Mouse (Mus musculus): ENCODE results near the gene 9530003J23Rik. TPM values are rescaled to one million over a fixed set of nuclear protein-coding genes. Genes with fewer than 3 reads are reported as not detected.
"Not testable (repeated sequence)": the region's sequence is repeated elsewhere in the genome, so short reads cannot be mapped to it uniquely, and the experiment has no call there.

Gene 9530003J23Rik
- total RNA-seq, 2 experiments from 2014 or later = not detected

DNA sequence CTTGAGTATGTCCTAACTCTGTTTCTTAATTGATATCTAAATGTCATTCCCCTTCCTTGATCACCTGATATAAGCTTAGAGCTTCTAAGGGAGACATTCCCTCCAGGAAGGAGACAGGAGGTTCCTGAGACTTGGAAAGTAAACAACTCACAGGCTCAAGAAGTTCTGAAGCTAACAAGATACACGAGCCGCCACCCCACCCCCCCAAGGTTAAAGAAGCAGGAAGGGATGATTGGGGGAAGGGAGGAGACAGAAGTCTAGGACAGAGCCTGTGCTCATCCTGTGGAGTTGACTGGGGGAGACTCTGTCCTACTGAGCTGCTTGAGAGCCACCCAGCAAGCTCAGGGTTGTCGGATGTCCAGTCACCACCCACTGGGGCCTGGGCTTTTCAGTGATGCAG lies 12.5 kb downstream of the 9530003J23Rik start:
- DNase-seq (ENCODE audit: low spot score in 2 of 2) = no peak

DNA sequence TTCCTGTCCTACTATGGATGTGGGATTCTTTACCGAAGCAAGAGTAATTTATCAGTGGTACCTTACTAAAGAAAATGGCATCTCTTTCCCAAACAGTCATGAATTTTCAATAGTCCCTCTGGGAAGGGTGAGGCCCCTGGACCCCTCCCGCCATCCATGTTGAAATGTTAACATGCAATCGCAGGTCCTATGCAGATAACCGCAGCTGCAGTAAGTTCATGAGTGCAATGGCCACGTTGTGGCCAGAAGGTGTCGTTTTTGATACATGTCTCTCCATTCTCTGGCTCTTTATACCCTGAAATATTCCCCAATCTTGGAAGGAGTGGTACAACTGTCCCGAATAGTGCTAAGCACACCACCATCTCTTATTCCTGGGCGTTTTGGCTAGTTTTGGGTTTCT lies 13.4 kb downstream of the 9530003J23Rik start:
- no peak for DNase-seq (ENCODE audit: low spot score in 2 of 2)

DNA sequence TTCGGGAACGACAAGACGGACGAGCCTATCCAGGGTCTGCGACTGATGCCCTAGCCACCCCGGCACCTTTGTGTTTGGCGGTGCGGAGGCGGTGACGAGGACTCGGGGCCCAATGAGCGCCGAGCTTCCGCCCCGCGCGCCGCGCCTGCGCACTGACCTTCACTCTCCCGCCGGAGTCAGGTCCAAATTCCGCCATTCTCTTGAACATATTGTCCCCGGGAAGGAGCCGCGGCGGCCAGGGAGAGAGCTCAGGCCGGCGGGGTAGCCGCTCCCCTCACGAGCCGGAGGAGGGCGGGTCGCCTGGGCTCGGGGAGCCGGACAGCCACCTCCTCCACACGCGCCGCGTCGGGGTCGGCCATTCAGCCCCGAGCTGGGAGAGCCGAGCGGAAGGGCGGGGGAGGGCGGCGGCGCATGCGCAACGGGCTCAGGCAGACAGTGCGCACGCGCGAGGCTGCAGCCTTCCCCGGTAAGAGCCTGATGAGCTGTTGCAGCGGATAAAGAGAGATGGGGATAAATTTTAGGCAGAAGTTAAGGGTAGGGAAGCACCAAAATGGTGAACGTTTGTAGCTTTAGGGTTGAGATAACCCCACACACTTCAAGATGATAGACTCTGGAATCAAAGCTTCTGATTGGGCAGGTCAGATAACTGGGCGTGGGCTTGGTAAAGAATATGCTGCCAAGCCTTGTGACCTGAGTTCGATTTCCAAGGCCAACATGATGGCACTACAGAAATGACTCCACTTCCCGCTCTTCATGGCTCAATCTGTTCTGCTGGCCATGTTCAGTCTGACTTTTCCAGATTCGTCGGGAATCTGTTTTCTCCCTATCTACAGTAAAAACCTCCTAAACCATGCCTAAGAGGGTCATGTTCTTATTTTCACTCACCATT lies 14.2 kb downstream of the 9530003J23Rik start, which contains the start of gene Yeats4:
Yeats4 (minus strand) TSS at position 406 of the 889 bp plus-strand sequence.
- peak; percentile 96 to 98 for DNase-seq (ENCODE audit: low spot score in 2 of 2)

DNA sequence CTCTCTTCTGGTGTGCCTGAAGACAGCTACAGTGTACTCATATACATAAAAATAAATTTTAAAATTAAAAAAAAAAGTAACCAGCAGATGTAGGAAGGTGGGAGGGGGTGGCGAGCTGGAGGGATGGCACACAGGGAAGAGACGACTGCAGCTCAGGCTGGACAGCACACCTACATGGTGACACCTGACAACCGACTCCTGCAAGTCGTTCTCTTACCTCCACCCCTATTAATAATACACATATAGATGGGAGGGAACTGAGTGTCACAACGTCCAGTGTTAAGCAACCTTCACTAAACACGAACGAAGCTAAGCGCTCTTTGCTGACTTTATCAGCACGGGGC lies 14.8 kb downstream of the 9530003J23Rik start:
- DNase-seq (ENCODE audit: low spot score in 2 of 2) = no peak

DNA sequence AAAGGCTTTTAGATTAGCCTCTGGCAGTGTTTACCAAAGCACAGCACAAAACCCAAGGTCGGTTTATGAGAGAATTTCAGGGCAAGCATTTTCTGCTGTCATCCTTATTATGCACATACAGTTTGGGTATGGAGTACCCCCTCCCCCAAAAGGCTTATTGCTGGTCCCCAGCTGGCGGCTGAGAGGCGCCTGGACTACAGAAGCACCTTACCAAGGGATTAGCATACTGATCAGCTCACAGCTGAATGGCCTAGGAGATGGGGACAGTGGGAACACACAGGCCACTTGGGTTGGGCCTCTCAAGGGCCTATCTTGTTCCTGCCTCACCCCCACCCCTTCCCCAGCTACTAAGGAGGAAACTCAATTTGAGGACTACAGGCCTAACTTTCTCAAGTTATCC lies 15.7 kb downstream of the 9530003J23Rik start:
- DNase-seq (ENCODE audit: low spot score in 2 of 2) = no peak

DNA sequence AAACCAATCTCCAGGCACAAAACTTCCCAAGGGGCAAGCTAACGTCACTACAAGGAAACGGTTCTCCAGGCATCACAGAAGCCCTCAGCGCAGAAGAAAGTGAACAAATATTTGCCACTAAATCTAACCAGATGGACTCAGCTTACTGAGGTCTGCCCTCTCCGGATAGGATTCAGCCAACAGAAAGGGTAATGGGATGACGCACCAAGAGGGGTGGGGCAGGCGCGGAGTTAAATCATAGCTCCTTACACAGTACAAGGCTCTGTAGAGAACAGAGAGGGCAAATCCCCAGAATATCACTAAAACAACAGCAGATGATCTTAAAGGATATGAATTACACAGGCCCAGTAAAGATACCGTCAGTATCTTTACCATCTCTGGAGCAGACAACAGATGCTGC lies 20.2 kb downstream of the 9530003J23Rik start:
- DNase-seq (ENCODE audit: low spot score in 2 of 2) = no peak

DNA sequence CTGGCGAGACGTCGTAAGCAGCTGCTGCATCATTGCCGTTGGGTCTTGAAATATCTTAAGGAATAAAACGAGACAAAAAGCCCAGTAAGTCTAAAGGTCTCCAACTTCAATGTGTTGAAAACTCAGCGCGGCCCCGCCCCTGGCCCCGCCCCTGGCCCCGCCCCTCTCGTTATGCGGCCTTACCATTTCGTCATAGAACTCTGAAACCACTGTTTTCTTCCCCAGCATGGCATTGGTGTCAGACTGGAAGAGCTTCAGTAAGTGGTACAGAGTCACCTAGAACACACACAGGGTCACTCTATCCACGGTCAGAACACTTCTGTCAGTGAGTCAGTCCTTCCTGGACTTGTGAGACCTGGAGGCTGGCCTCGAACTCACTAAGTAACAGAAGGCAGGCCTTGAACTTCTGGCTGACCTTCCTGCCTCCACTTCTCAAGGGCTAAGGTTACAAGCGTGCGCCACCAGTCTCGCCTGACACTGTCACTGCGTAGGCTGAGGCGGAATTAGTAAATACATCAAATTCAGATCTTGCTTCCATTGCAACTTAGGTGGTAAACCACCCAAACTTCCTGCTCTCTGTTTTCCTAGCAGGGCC lies 21.2 kb downstream of the 9530003J23Rik start:
- DNase-seq (ENCODE audit: low spot score in 2 of 2) = peak in 1 of 2 experiments; percentile 30

DNA sequence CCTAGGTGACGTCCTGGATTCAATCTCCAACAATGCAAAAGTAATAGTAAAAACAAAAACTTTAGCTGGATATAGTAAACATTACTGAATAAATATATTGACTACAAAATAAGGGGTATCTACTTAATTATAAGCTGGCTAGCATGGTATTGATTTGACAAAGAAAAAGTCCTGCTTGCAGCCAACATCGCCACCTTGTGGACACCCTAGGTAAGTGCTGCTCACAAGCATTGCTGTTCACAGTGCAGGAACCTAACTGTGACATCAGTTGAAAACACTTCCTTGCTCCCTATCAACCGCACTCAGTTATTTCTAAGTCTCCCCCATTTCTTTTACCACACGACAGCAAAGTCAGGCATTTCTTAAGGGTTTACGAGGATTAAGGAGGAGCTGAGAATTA lies 21.7 kb downstream of the 9530003J23Rik start:
- DNase-seq (ENCODE audit: low spot score in 2 of 2) = peak; percentile 24 to 49

DNA sequence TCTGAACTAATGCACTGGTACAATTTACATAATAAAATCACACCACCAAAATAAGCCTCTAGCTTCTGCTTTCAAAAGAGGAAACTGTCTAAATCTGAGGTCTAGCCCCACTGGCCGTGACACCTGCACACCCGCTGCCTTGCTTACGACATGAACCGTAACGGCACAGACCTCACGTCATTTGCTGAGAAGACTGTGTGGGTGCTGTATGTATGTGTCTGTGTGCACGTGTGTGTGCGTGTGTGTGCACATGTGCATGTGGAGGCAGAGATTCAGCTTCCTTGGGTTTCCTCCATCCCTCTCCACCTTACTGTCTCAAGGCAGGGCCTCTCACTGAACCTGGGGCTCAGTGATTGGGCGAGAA lies 22.4 kb downstream of the 9530003J23Rik start:
- DNase-seq (ENCODE audit: low spot score in 2 of 2) = no peak

DNA sequence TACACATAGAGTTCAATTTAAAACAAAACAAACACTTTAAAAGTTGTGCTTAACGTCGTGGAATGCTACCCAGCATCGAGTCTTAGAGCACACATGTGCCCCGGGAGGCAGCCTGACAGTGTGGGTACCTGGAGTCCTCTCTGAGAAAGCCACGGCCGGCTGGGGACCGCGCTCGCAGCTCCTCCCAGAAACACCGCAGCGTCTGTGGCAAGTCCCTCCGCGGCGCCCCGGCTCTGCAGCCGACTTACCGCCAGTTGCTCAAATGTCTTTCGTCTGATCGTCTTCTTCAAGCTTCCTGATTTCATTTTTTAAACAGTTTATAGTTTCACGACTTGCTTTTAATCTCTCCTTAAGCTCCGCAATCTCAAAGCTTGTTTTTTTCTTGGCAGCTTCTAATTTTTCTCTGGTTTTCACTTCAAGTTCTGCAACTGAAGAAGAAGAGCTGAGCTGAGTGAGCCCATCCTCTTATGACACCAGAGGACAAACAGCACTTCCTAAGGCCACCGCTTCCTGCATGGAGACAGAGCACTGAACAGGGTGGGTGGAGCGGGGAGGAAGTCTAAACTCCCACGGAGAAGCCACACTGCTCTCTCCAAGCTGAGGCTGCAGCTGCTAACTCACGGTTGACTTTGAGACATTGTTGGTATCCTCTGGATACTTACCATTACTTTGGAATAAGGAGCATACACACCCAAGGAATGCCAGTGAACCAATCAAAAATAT lies 22.9 kb downstream of the 9530003J23Rik start:
- no peak for DNase-seq (ENCODE audit: low spot score in 2 of 2)

DNA sequence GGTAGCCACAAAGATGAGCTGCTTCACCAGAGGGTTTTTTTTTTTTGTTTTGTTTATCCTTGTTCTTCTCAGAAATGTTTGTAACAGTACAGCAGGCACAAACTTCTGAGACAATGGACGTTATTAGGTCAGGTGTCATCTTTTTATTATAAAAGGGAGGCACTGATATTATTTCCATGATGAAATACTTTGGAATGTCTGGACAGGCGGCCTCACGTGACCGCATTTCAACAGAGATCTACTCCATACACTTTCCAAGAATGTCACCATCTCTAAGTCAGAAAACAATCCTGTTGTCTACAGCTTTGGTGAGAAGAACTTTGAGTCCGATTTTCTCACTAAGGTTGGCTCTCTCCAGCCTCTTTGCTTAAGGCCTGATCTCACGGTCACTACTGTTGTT lies 27.5 kb downstream of the 9530003J23Rik start:
- DNase-seq (ENCODE audit: low spot score in 2 of 2) = no peak

DNA sequence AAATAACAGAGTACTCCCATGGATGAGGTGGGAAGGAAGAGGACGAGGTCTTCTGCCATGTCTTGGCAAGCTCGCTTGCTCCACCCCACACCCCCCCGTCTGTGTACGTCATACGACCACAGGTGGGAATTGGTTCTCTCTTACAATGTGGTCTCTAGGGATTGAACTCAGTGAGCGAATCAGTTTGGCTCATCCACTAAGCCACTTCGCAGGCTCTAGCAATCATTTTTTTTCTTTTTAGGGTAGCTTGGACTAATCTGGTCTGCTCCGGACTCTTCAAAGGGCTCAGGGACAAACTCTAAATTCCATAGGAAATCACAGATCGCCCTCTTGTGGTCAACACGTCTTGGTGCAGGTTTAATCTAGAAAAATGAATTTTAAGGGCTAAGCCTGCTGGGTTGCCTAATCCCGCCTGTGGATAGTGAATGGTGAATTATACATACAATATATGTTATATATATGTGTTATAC lies 29.0 kb downstream of the 9530003J23Rik start:
- DNase-seq (ENCODE audit: low spot score in 2 of 2) = no peak

DNA sequence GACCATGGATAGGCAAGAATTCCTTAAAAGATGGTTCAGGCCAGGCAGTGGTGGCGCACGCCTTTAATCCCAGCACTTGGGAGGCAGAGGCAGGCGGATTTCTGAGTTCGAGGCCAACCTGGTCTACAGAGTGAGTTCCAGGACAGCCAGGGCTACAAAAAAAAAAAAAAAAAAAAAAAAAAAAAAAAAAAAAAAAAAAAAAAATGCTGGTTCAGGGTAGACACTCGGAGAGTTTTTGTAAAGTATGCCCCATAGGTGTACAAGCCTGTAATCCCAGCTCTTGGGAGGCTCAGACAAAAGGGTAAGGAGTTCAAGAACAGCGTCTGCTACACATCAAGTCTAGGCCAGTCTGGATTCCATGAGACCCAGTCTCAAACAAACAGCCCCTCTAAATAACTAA lies 29.7 kb downstream of the 9530003J23Rik start:
- not testable (repeated sequence) for DNase-seq (ENCODE audit: low spot score in 2 of 2)

DNA sequence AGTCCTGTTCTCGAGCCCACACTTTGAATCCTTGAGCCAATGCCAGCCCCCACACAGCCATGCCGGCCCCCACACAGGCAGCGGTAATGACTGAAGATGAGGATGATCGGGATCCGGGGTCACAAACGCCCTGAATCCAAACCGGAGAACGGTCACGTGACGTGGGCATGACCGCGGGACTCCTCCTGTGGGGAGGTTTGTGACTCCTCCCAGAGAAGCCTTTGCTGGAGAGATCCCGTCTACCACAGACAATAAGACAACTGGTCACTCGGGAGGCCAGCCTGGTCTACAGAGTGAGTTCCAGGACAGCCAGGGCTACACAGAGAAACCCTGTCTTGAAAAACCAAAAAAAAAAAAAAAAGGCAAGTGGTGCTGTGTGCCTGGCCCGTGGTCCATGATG lies 30.3 kb downstream of the 9530003J23Rik start:
- no peak for DNase-seq (ENCODE audit: low spot score in 2 of 2)

DNA sequence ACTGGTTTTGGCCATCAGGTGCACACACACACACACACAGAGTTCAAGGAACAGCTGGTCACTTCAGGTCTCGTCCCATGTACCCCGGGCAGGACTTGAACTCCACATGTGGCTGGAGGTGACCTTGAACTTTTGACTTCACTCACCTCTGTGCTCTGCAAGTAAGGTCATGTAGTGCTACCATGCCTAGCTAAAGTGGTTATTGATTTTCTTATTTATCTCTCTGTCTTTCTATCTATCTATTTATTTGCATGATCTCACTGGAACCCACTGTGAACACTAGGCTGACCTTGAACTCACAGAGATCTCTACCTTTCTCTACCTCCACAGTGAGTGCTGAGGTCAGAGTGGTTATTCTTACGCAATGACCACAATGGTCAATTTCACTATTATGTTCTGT lies 32.4 kb downstream of the 9530003J23Rik start:
- no peak for DNase-seq (ENCODE audit: low spot score in 2 of 2)

DNA sequence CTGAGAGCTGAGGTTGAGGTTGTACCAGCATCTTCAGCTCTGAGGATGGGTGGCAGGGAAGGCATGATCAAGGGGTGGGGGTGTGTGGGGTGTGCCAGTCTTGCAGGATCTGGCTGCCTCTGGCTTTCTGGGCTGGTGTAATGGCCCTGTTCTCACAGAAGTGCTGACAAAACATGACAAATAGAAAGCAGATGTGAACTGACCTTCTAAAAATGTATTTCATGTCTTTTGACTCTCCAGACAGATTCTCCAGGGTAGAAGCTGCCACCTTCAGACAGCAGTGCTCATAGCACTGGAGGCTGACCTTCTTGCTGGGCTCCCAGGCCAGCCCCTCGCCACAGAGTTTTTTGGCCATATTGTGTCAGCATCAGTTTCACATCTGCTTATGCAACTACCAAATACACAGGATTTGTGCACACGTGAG lies 34.9 kb downstream of the 9530003J23Rik start:
- no peak for DNase-seq (ENCODE audit: low spot score in 2 of 2)

DNA sequence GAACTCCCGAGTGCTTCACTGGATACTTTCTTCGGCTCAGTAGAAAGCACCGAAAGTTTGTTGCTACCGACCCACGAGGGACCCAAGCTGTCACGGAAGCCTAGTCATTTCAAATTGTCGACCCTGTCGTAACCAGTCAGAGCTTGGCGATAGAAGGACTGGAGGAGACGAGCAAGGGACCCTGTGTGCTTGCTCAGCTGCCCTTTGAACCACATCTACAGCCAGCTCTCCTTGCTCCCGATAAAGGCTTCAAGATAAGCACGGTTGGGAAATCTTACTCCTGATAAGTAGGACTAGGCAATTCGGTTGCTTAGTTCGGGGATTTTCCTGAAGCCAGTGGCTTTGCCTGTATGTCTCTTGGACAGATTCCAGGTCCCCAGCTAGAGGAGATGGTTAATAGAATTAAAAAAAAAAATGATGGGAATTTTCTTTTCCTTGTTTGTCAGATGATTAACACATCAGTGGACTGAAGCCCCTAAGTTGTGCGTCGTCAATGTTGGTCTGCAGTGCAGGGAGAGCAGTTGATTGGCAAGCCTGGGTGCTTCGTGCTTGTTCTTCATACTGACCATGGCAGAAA lies 35.4 kb downstream of the 9530003J23Rik start:
- no peak for DNase-seq (ENCODE audit: low spot score in 2 of 2)

DNA sequence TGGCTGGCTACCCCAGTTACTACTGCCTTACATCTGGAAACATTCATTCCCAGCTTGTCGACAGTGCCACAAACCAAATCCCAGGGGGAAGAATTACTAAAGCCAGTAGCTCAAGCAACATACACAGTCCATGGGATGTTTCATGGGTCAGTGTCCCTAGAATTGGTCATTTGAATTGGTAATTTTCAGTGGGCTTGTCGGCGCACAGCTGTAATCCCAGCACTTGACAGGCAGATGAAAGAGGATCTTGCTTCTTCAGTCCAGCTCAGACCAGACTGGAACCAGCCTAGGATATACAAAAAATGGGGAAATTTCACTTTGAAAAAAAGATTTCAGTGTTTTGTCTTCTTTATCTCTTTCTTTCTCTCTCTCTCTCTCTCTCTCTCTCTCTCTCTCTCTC lies 38.8 kb downstream of the 9530003J23Rik start:
- no peak for DNase-seq (ENCODE audit: low spot score in 2 of 2)

DNA sequence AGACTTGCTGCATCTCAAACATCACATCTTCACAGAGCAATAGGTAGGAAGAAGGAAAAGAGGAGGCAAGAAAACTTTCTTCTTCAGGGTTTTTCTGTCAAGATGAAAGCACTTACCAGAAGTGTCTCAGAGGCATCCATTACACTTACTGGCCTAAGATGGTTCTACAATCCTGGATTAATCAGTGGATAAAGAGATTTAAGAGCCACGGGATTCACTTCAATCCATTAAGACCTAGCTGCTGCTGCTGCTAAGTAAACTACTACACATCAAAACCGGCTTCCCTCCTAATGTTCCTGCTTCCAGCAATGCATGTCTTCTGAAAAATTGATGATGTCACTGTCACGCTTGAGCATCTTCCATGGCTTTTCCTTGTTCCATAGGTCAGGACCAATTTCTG lies 41.8 kb downstream of the 9530003J23Rik start:
- no peak for DNase-seq (ENCODE audit: low spot score in 2 of 2)

DNA sequence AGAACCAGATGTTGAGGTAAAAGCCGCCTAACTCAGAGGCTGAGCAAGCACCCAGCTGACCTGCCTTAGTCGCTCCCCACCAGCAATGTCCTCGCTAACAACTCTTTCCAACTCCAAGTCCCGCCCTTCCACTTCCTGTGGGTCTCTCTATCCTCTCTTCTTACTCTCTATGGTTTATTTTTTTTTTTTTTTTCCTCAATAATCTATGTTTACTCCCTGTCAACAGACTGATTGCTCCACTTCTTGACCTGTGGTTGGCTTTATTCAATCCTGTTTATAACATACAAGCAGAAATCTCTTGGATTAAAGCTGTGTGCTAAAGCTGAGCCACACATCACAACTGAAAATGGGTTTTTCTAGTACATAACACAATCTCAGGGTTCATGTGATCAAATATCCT lies 42.8 kb downstream of the 9530003J23Rik start:
- no peak for DNase-seq (ENCODE audit: low spot score in 2 of 2)

DNA sequence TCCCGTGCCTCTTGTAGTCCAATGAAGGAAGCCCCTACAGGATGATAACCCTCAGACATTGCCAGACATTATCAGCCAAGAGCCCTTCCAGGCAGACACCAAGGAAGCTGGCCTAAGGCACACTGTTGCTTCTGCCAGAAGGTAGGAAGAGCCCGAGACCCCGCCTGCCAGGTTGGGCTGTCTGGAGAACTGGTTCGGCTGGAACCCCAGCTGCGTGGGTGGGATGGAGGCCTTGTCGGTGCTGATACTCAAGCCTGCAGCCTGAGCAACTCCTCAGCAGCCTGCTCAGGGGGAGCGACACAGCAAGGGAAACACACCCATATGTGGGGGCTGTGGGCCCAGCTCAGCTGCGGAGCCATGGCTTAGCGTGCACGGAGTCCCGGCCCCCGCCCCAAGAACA lies 43.5 kb downstream of the 9530003J23Rik start:
- no peak for DNase-seq (ENCODE audit: low spot score in 2 of 2)

DNA sequence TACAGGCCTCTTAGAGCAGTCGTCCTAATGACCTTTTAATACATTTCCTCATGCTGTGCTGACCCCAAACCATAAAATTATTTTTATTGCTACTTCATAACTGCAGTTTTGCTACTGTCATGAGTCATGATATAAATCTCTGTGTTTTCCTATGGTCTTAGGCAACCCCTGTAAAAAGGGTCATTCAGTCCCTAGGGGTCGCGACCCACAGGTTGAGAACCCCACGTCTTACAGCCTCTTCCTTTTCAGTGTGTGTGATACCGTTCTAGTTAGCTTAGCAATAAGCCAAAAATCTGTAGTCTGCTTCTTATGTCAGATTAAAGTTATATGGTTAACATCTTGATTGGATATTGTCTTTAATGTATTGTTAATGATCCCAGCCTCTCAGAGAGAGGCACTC lies 45.1 kb downstream of the 9530003J23Rik start:
- DNase-seq (ENCODE audit: low spot score in 2 of 2) = no peak
